Mouse (Mus musculus) liver, embryonic 14.5 days (tissue): ENCODE measurements around the gene Rgs16. TPM values are rescaled to one million over a fixed set of nuclear protein-coding genes. Genes with fewer than 3 reads are reported as not detected.

Experiments
- ATAC-seq: fragments of 200-750 bp; cut with Nextera tagmentation; 2 replicates; pipeline ENCODE4 v1.8.0; 2017; ENCODE audit warnings: moderate number of reproducible peaks, mild to moderate bottlenecking, moderate library complexity; ENCODE audit not compliant: insufficient read depth
- DNase-seq, 3 experiments: peaks; one replicate each; pipeline ENCODE4 v3.0.0-alpha.2; 2012 to 2013; ENCODE audit warnings: low read depth in 3 of 3, low spot score in 3 of 3
- H3K27ac ChIP-seq: fragments of 300-500 bp; sonication (generic); 2 replicates; pipeline ENCODE4 v1.5.1; 2014; ENCODE audit warnings: moderate library complexity, mild to moderate bottlenecking, control low read depth, inconsistent platforms
- H3K27me3 ChIP-seq: fragments of 300-500 bp; sonication (generic); 2 replicates; pipeline ENCODE4 v1.6.1; 2014; ENCODE audit warnings: mild to moderate bottlenecking, low read length, moderate library complexity; ENCODE audit not compliant: control insufficient read depth, insufficient read depth
- H3K36me3 ChIP-seq: fragments of 300-500 bp; sonication (generic); replicated peaks from 2 replicates; pipeline ENCODE4 v1.6.1; 2014; ENCODE audit warnings: low read depth; ENCODE audit not compliant: control insufficient read depth, insufficient read depth
- H3K4me1 ChIP-seq, 2 experiments: fragments of 200-500 bp in 1 of 2; fragments of 300-500 bp in 1 of 2; sonication (generic) in 1 of 2; replicated peaks; 2 replicates each; pipeline ENCODE4 v1.6.1; 2012 to 2014; ENCODE audit warnings: antibody characterized with exemption in 1 of 2, inconsistent platforms in 1 of 2, low read length in 1 of 2; ENCODE audit not compliant: control insufficient read depth in 2 of 2, insufficient read depth in 2 of 2
- H3K4me2 ChIP-seq: fragments of 300-500 bp; sonication (generic); 2 replicates; pipeline ENCODE4 v1.6.1; 2014; ENCODE audit warnings: low read depth, mild to moderate bottlenecking, control low read depth, moderate library complexity
- H3K4me3 ChIP-seq, 2 experiments: fragments of 200-500 bp in 1 of 2; fragments of 300-500 bp in 1 of 2; sonication (generic) in 1 of 2; 2 replicates each; pipeline ENCODE4 v1.5.1; 2012 to 2014; ENCODE audit warnings: low read depth in 2 of 2, low read length in 2 of 2, mild to moderate bottlenecking in 2 of 2, control low read depth in 1 of 2, inconsistent platforms in 1 of 2, moderate library complexity in 1 of 2; ENCODE audit not compliant: insufficient read depth in 1 of 2
- H3K9ac ChIP-seq: fragments of 300-500 bp; sonication (generic); replicated peaks from 2 replicates; pipeline ENCODE4 v1.6.1; 2014; ENCODE audit warnings: mild to moderate bottlenecking, control low read depth, moderate library complexity
- H3K9me3 ChIP-seq: fragments of 300-500 bp; sonication (generic); 2 replicates; pipeline ENCODE4 v1.6.1; 2016; ENCODE audit warnings: low read length, mixed read lengths; ENCODE audit not compliant: control insufficient read depth
- CTCF ChIP-seq: IDR thresholded peaks from 2 replicates; pipeline ENCODE4 v1.5.1; 2016; ENCODE audit warnings: antibody characterized with exemption, low read depth, control low read depth
- EP300 ChIP-seq: IDR thresholded peaks from 2 replicates; pipeline ENCODE4 v1.6.1; 2016; ENCODE audit warnings: antibody characterized with exemption, low read depth
- WGBS: fragments of 180-500 bp; shearing (Covaris S2); extraction: QIAGEN DNeasy Blood & Tissue Kit; methylation state at CpG from one replicate; pipeline ENCODE4 v1.1.7; 2014; ENCODE audit not compliant: insufficient replicate concordance; 5-methylcytosine and 5-hydroxymethylcytosine counted together
- polyA plus RNA-seq, 2 experiments: library from polyadenylated mRNA; depleted of rRNA in 1 of 2; stranded (reverse) in 1 of 2; unstranded in 1 of 2; fragments of >200 nt; fragmentation: Nextera tagmentation in 1 of 2; extraction: Ambion mirVana in 1 of 2; gene quantifications; 2 replicates each; pipeline versions ENCODE4 v1.2.1 to v1.2.3; 2012 to 2014

Rgs16 gene
- polyA plus RNA-seq, 2 experiments, result 0.08 TPM; not detected in 1

GRCm38 (mm10) chr1:153739437-153740015, 623 bp upstream of the Rgs16 start:
- no peak for ATAC-seq
- H3K4me3 ChIP-seq, result no peak overlapping the region

DNA sequence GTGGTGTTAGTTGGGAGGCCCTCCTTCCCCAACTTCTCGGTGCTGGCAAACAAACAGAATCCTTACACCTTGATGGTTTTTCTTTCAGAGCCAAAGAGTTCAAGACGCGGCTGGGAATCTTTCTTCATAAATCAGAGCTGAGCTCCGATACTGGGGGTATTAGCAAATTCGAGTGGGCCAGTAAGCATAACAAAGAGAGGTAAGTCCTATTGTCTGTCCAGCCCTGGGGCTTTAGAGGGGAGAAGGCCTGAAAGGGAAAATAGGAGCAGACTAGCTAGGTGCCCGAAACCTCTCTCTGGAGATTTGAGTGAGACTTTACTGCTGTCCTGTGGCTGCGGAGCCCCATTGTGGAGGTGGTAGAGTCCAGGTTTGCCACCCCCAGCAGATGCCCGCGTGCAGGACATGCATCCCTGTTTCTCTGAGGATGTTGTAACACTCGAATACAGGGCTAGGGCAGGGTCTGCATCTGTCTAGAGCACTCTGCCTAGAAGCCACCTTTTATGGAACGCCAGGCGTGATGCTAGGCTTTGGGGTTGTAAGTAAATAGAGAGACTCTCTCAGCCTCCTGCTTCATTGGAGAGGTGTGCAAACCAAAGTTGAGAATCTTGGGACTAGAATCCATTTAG, 739 bp downstream of the Rgs16 start:
- Histone ChIP-seq H3K9me3 (no peaks in the 10 kb centered on the region), H3K4me1 (no peaks in the 10 kb centered on the region; a peak in 1 of 4 replicates), H3K27me3 (peaks cover 24% of the 10 kb centered on the region), H3K4me3 (no peak overlapping the region), H3K4me2 (peak overlapping the region; percentile 49), H3K27ac (no peak overlapping the region), H3K9ac (no peak overlapping the region), H3K36me3 (no peaks in the 10 kb centered on the region)
- no peak for ATAC-seq
- no peak for DNase-seq
- 36% methylated on average over 12 of the region's 12 CpGs for WGBS
- TF ChIP-seq CTCF, result no peak
- no peak for TF ChIP-seq EP300

More at GRCm38 (mm10) chr1:153739437-153740015, 623 bp upstream of the Rgs16 start:
- TF ChIP-seq EP300 (no peak), CTCF (no peak)
- no peak overlapping the region for H3K9ac ChIP-seq
- no peak overlapping the region for H3K27ac ChIP-seq
- H3K27me3 ChIP-seq, result peaks cover 24% of the 10 kb centered on the region
- H3K36me3 ChIP-seq, result no peaks in the 10 kb centered on the region
- H3K4me2 ChIP-seq, result peak overlapping the region; percentile 49
- no peaks in the 10 kb centered on the region for H3K9me3 ChIP-seq
- no peak for DNase-seq
- WGBS, result 13% methylated on average over 13 of the region's 13 CpGs
- H3K4me1 ChIP-seq, result no peaks in the 10 kb centered on the region; a peak in 1 of 4 replicates

DNA sequence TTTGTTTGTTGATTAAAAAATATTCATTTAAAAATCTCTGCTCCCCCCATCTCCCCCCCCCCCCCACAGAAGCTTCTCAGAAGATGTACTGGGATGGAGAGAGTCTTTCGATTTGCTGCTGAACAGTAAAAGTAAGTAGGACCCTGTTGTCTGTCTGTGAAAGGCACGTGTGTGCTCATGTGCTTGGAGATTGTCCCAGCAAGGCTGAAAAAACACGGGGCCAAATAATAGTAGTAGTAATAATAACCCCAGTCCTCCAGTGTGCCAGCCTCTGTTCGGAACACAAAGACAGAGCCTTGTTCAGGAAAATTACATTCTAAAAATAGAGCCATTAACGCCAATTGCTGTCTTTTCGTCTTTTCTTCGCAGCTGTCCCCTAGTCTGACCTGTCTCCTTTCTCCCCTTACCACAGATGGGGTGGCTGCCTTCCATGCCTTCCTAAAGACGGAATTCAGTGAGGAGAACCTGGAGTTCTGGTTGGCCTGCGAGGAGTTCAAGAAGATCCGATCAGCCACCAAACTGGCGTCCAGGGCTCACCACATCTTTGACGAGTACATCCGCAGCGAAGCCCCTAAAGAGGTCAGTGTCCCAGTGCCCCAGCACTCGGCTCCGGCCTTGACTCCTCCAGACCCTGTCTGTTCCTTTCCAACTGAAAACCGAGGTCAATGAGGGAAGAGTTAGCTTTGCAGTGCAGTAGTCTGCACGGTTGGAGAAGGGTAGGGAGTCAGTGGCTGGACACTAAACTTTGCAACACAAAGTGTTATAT, 1.6 kb downstream of the Rgs16 start:
- TF ChIP-seq CTCF (no peak), EP300 (no peak)
- no peak for DNase-seq
- no peaks in the 10 kb centered on the region for H3K9me3 ChIP-seq
- H3K4me2 ChIP-seq, result no peak overlapping the region
- WGBS, result 63% methylated on average over 18 of the region's 18 CpGs
- H3K4me3 ChIP-seq, result no peak overlapping the region
- H3K4me1 ChIP-seq, result no peaks in the 10 kb centered on the region; a peak in 1 of 4 replicates
- H3K9ac ChIP-seq, result no peak overlapping the region
- no peak for ATAC-seq
- H3K27me3 ChIP-seq, result peaks cover 24% of the 10 kb centered on the region
- no peak overlapping the region for H3K27ac ChIP-seq
- no peaks in the 10 kb centered on the region for H3K36me3 ChIP-seq

DNA sequence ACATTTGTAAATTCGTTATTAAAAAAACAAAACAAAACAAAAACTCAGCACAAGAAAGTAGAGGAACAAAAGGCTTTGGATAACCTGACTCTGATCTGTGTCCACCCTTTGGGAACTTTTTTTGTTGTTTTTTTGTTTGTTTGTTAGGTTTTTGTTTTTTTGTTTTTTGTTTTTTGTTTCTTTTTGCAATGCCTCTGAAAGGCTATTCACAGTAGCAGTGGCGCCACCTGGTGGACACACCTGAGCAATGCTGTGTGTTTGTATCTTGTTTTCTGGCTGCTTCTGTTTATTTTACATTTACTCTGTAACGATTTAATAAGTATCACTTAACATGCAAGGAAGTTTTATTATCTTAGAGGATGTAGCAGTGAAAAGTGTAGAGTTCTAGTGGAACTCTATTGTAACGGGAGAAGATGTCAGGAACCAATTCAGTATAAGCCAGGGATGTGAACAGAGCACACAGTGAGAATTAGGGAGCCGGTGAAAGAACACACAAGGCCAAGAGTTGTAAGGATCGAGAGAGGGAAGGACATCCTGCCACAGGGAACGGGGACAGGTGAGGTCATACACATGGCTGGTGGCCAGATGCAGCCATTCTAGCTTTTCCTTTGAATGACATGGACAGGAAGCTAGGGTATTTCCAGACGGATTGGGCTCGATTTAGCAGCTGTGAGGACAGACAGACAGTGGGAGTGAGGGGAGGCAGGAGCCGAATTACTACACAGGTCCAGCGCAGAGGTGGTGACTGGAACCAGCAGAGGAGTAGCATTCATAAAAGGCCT, 2.4 kb downstream of the Rgs16 start:
- H3K4me3 ChIP-seq, result no peak overlapping the region
- no peaks in the 10 kb centered on the region for H3K9me3 ChIP-seq
- TF ChIP-seq EP300 (no peak), CTCF (peak; percentile 83)
- ATAC-seq (no peak), DNase-seq (peak in 1 of 3 experiments; percentile 51)
- H3K36me3 ChIP-seq, result no peaks in the 10 kb centered on the region
- no peak overlapping the region for H3K4me2 ChIP-seq
- no peak overlapping the region for H3K27ac ChIP-seq
- H3K4me1 ChIP-seq, result no peaks in the 10 kb centered on the region; a peak in 1 of 4 replicates
- 39% methylated on average over 11 of the region's 11 CpGs for WGBS
- no peak overlapping the region for H3K9ac ChIP-seq
- peaks cover 24% of the 10 kb centered on the region for H3K27me3 ChIP-seq
